Mouse (Mus musculus) brain, adult 10 weeks (tissue): ENCODE data around the gene Gm3047. TPM values are rescaled to one million over a fixed set of nuclear protein-coding genes. Genes with fewer than 3 reads are reported as not detected.

Experiments
- polyA plus RNA-seq: library from polyadenylated mRNA; stranded (reverse); fragments of 350-450 nt; fragmentation: Illumina TruSeq; extraction: RNeasy Lipid Tissue Mini Kit (QIAGEN cat#74804); gene quantifications from one replicate; pipeline ENCODE4 v1.2.3, GENCODE M21; 2015; ENCODE audit warnings: low read depth, low replicate concordance

Gm3047 gene
- not detected for polyA plus RNA-seq

GRCm38 (mm10) chr14:4555105-4555504 lies at the start of gene Gm3047:
Gm3047 (plus strand) TSS chr14:4555405.

Other genes with a start within 250 kb of the Gm3047 start
- gene Gm3149, start 238.1 kb upstream of the Gm3047 start, polyA plus RNA-seq = not detected
- 1.2 TPM for gene 2610042L04Rik, start 220.6 kb upstream of the Gm3047 start, polyA plus RNA-seq
- gene Gm3159, start 157.9 kb upstream of the Gm3047 start, polyA plus RNA-seq = not detected
- gene Gm3164, start 140.0 kb upstream of the Gm3047 start, polyA plus RNA-seq = 0.46 TPM
- gene Gm3173, start 124.4 kb upstream of the Gm3047 start, polyA plus RNA-seq = not detected
- not detected for gene Gm3182, start 73.7 kb upstream of the Gm3047 start, polyA plus RNA-seq
- gene Gm8159, start 76.9 kb downstream of the Gm3047 start, polyA plus RNA-seq = not detected
- gene Gm3239, start 108.8 kb downstream of the Gm3047 start, polyA plus RNA-seq = 0.57 TPM
- not detected for gene Gm7876, start 153.8 kb downstream of the Gm3047 start, polyA plus RNA-seq
- gene Gm3252, start 171.4 kb downstream of the Gm3047 start, polyA plus RNA-seq = 1.6 TPM
- gene Gm9602, start 220.9 kb downstream of the Gm3047 start, polyA plus RNA-seq = not detected